Mouse (Mus musculus): ENCODE measurements at regions not wholly inside any gene's neighbourhood (a gene's known extent, or its start where the extent isn't known, plus 50 kb on each side); places are given as distances from the start of the nearest gene placed in this dataset.

DNA sequence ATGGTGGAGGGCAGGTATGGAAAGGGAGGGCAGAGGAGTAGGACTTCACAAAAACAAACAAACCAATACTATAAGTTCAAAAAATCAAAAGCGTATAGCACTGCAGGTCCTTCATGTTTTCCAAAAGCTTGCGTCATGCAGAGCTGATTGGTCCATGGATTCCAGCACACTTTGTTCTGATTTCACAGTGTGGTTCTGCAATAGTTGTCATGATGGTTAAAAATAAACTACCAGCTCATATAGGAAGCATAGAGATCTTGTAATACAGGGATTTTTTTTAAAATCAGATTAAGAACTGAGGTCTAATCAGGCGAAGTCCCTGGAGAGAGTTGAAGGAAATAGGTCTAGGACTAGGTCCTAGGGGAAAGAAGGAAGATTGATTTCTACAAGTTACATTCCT lies 86.0 kb downstream of the Sucnr1 start:
- TF ChIP-seq POLR2A (IDR thresholded peaks at IDR 0.05; ENCODE audit: extremely low read depth, insufficient read depth, low read length) (no peak), CTCF (IDR thresholded peaks at IDR 0.05; ENCODE audit: extremely low read depth, insufficient read depth, low read length) (no peak)

All from cortical plate, adult 2 months (tissue).